Mouse (Mus musculus): Measurements from ENCODE around the gene Gla. TPM values are rescaled to one million over a fixed set of nuclear protein-coding genes. Genes with fewer than 3 reads are reported as not detected.

Gla gene
- total RNA-seq, 2 experiments from 2014 or later = 2.2 to 2.4 TPM

DNA sequence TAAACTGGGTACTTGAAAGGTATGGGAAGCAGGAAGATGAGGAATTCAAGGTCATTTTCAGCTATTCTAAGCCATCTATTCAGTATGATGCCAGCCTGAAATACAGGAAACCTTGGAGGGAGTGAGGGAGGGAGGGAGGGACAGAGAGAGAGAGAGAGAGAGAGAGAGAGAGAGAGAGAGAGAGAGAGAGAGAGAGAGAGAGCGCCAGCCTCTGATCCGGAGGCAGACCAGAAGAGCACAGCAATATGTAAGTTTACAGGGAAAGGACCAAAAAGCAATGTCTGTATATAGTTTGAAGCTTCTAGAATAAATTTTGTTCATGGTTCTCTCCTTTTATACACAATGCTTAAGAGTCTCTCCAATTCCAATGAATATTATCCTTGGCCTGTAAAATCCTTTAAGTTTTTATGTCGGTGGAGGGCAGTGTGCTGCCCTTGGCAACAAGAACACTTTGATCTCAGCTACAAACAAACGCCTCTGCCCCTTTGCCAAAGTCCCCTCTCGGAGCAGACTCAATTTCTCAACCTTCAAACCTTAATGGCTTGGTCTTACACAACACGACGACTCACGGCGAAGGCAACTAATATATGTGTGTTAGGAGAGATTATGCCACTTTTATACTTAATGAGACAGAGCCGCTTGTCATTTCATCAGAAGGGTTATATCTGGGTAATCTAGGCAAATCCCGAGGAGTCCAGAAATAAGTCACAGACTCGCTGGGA lies 60.4 kb downstream of the Gla start:
- intact Hi-C loops (cut with DNase I) = loop anchor here (5.0 kb wide), 1 partner anchor 42 kb away; the partner anchor contains the start of gene Btk
- peak in 1 of 2 experiments; percentile 5 for DNase-seq

DNA sequence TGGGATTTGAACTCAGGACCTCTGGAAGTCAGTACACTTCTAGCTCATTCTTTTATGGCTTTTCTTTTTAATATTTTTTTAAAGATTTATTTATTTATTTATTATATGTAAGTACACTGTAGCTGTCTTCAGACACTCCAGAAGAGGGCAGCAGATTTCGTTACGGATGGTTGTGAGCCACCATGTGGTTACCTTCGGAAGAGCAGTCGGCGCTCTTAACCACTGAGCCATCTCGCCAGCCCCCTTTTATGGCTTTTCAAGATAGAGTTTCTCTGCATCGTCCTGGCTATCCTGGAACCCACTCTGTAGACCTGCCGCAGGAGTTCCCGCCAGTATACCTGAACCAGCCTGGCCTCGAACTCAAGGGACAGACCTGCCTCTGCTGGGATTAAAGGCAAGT lies 61.1 kb downstream of the Gla start:
- intact Hi-C loops (cut with DNase I) = loop anchor here (5.0 kb wide), 1 partner anchor 43 kb away; the partner anchor contains the start of gene Btk
- DNase-seq = peak in 1 of 2 experiments; percentile 3

Other genes starting within 250 kb of the Gla start
- under 1 TPM; 0.37 to 0.67 TPM for gene Drp2, start 196.6 kb downstream of the Gla start, total RNA-seq (2021)
- not detected for gene Taf7l, start 124.6 kb downstream of the Gla start, total RNA-seq (2021)
- 10 to 100 TPM; 28.7 to 36.0 TPM for gene Timm8a1, start 59.3 kb downstream of the Gla start, total RNA-seq (2021)
- gene Btk, start 17.6 kb downstream of the Gla start, total RNA-seq (2021) = under 1 TPM; 0.81 to 0.84 TPM
- 100 to 1,000 TPM; 186 TPM for gene Rpl36a, start 15.5 kb downstream of the Gla start, total RNA-seq (2021)
- gene Hnrnph2, start 54 bp upstream of the Gla start, total RNA-seq (2021) = 10 to 100 TPM; 91.6 to 94.5 TPM
- 10 to 100 TPM; 23.8 to 25.6 TPM for gene Armcx4, start 85.4 kb upstream of the Gla start, total RNA-seq (2021)
- 10 to 100 TPM; 14.3 to 15.7 TPM for gene Armcx1, start 116.8 kb upstream of the Gla start, total RNA-seq (2021)
- gene Armcx6, start 150.3 kb upstream of the Gla start, total RNA-seq (2021) = 1 to 10 TPM; 6.1 to 6.3 TPM
- 10 to 100 TPM; 46.4 to 49.5 TPM for gene Armcx3, start 155.5 kb upstream of the Gla start, total RNA-seq (2021)
- gene Armcx2, start 208.1 kb upstream of the Gla start, total RNA-seq (2021) = 10 to 100 TPM; 28.2 to 34.1 TPM

Data from heart, postnatal 10 days (tissue).